ENCODE assay signal across 8 mouse cellular contexts in the genomic region with DNA sequence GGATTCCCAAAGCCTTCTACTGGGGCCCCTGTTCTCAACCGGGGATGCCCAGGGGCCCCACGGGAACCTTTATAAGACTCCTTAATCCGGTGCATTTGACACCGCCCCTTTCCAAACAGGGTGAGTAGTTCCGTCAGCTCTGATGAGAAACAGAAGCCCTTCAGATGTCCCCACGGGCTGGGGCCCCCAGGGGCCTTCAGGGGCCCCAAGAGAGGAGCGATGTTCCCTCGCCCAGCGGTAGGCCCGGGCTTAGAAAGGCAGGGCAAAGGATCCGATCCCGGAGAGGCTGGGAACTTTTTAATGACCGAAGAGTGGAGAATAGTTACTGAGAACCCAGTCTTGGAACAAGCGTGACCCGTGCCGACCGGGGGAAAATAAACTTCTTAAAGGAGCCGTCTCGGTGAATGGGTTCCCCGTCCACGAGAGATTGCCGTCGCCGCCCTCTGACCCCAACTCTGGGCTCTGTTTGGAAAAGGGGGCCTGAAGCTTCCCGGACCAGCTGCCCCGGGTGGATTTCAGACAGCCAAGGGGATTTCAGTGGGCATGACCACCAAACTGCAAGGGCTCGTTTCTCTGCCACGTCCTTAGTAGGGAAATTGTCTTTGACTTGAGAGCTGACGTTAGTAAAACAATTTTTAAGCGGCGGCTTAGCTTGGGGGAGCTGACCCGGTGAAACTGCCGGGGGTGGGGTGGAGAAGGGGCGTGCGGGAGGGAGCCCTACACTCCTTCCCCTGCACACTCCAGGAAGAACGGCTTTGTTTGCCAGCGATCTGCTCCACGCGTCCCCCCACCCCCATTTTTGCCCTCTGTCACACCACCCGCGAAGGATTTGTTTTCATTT. TPM values are rescaled to one million over a fixed set of nuclear protein-coding genes. Genes with fewer than 3 reads are reported as not detected.
DNase-seq lines count a peak whose midpoint lies in the region; ATAC-seq and TF ChIP-seq lines count a peak whose summit lies in the region.

No protein-coding gene starts in this region.

- no peak for ATAC-seq in heart, embryonic 16.5 days (replicated peaks; ENCODE audit: extremely low read depth, insufficient read depth, low FRiP score)
- ATAC-seq in midbrain, postnatal 0 days (ENCODE audit: low FRiP score): no peak

- 1% methylated on average over 41 of the region's 41 CpGs for WGBS in heart, embryonic 16.5 days
- under 1% methylated on average over 41 of the region's 41 CpGs for WGBS in midbrain, postnatal 0 days

- H3K4me2 ChIP-seq in heart, embryonic 16.5 days (ENCODE audit: low read depth, low read length): peak overlapping the region; percentile 100
- peak overlapping the region; percentile 98 for H3K4me2 ChIP-seq in midbrain, postnatal 0 days (ENCODE audit: low read depth, low read length, poor library complexity, severe bottlenecking)

- no peak overlapping the region for H3K27ac ChIP-seq in bone marrow macrophage, adult 2 months (ENCODE audit: insufficient read depth, low read depth, low read length)
- no peak overlapping the region for H3K27ac ChIP-seq in heart, embryonic 16.5 days (ENCODE audit: low read length)
- H3K27ac ChIP-seq in midbrain, postnatal 0 days (ENCODE audit: low read depth, low read length): no peak overlapping the region

- H3K27me3 ChIP-seq in heart, embryonic 16.5 days (ENCODE audit: control insufficient read depth, insufficient read depth, low read length): peaks cover 18% of the 10 kb centered on the region
- peaks cover 11% of the 10 kb centered on the region; the same call in 1 of the 2 replicates for H3K27me3 ChIP-seq in midbrain, postnatal 0 days (ENCODE audit: insufficient read depth, low read length)

- no peak overlapping the region; the same call in 1 of the 2 replicates for H3K9ac ChIP-seq in heart, embryonic 16.5 days (ENCODE audit: low read length)
- H3K9ac ChIP-seq in midbrain, postnatal 0 days (replicated peaks; ENCODE audit: low read length, poor library complexity, severe bottlenecking): peak overlapping the region; percentile 67

- TF ChIP-seq CTCF in bone marrow macrophage, adult 2 months (IDR thresholded peaks at IDR 0.05; ENCODE audit: low read depth, low read length): no peak
- TF ChIP-seq CTCF in midbrain, postnatal 0 days (IDR thresholded peaks at IDR 0.05): no peak

- no peaks in the 10 kb centered on the region for H3K9me3 ChIP-seq in heart, embryonic 16.5 days (replicated peaks; ENCODE audit: control insufficient read depth, low read length)
- no peaks in the 10 kb centered on the region for H3K9me3 ChIP-seq in midbrain, postnatal 0 days (ENCODE audit: low read length)

- no peaks in the 10 kb centered on the region for H3K36me3 ChIP-seq in heart, embryonic 16.5 days (ENCODE audit: control insufficient read depth, insufficient read depth)
- H3K36me3 ChIP-seq in midbrain, postnatal 0 days (ENCODE audit: insufficient read depth, low read length): no peaks in the 10 kb centered on the region

- peak; percentile 27 for DNase-seq in cerebellum, adult 8-10 months
- no peak for DNase-seq in cerebellum, postnatal 4 days (ENCODE audit: low spot score in 2 of 2)
- peak; percentile 42 for DNase-seq in kidney, postnatal 10 days
- DNase-seq in midbrain, postnatal 0 days (ENCODE audit: low spot score): no peak
- no peak for DNase-seq in left cerebral cortex, postnatal 25 days (ENCODE audit: low spot score in 2 of 2)
- DNase-seq in layer of hippocampus, adult 9-11 months: no peak

- H3K4me1 ChIP-seq in bone marrow macrophage, adult 2 months (ENCODE audit: control insufficient read depth, insufficient read depth, low read length): peaks cover 13% of the 10 kb centered on the region
- peaks cover 37% of the 10 kb centered on the region for H3K4me1 ChIP-seq in heart, embryonic 16.5 days (ENCODE audit: control insufficient read depth, insufficient read depth, low read length)
- peaks cover 8% of the 10 kb centered on the region; the same call in 1 of the 2 replicates for H3K4me1 ChIP-seq in midbrain, postnatal 0 days (ENCODE audit: insufficient read depth, low read length)

- peak overlapping the region; percentile 38; the same call in 1 of the 2 replicates for H3K4me3 ChIP-seq in bone marrow macrophage, adult 2 months (ENCODE audit: insufficient read depth, low read length)
- peak overlapping the region; percentile 70 for H3K4me3 ChIP-seq in heart, embryonic 16.5 days (ENCODE audit: low read length)
- H3K4me3 ChIP-seq in midbrain, postnatal 0 days (ENCODE audit: low read depth, low read length): peak overlapping the region; percentile 48

- no peak for TF ChIP-seq POLR2A in bone marrow macrophage, adult 2 months (IDR thresholded peaks at IDR 0.05; ENCODE audit: borderline replicate concordance, low read depth, low read length)

- intact Hi-C loops in left cerebral cortex, postnatal 25 days (cut with DNase I): loop anchor here (2.0 kb wide), 1 partner anchor 101 kb away; no protein-coding TSS in a partner anchor

RNA-seq across cellular contexts. Expression of gene Cbx4, which starts 3.4 kb away (rescaled TPM):
- 15.8 and 17.2 TPM in 2 replicates for polyA plus RNA-seq in bone marrow macrophage, adult 2 months (2012; ENCODE audit: insufficient read depth, insufficient read length, missing spikeins)
- polyA plus RNA-seq in heart, embryonic 16.5 days (2015; fragmentation: Nextera tagmentation; extraction: Ambion mirVana): 11.5 and 12.6 TPM in 2 replicates
- total RNA-seq in midbrain, postnatal 0 days (2014; rRNA removed): 48.6 and 53.4 TPM in 2 replicates
- 30.5 TPM in 2 replicates for polyA plus RNA-seq in midbrain, postnatal 0 days (2015; fragmentation: Nextera tagmentation; extraction: Ambion mirVana)
- 10 to 100 TPM; 59.5 to 66.2 TPM for total RNA-seq in left cerebral cortex, postnatal 25 days (2021)

RNA-seq across cellular contexts. Expression of gene Cbx8, which starts 48.7 kb away (rescaled TPM):
- polyA plus RNA-seq in bone marrow macrophage, adult 2 months (2012; ENCODE audit: insufficient read depth, insufficient read length, missing spikeins): 6.2 and 9.5 TPM in 2 replicates
- 7.0 and 7.5 TPM in 2 replicates for polyA plus RNA-seq in heart, embryonic 16.5 days (2015; fragmentation: Nextera tagmentation; extraction: Ambion mirVana)
- total RNA-seq in midbrain, postnatal 0 days (2014; rRNA removed): 14.9 and 15.5 TPM in 2 replicates
- 6.8 and 7.6 TPM in 2 replicates for polyA plus RNA-seq in midbrain, postnatal 0 days (2015; fragmentation: Nextera tagmentation; extraction: Ambion mirVana)
- total RNA-seq in left cerebral cortex, postnatal 25 days (2021): 10 to 100 TPM; 12.9 to 17.7 TPM

Comparison
In these comparisons a context has a peak if more than half of its experiments do, and no peak if none do; other contexts are left out.
1. DNase-seq: peak in cerebellum, adult 8-10 months (single experiment) and kidney, postnatal 10 days (single experiment); none in cerebellum, postnatal 4 days (0 of 2), midbrain, postnatal 0 days (single experiment), left cerebral cortex, postnatal 25 days (0 of 2) and layer of hippocampus, adult 9-11 months (single experiment).
2. Peak in every context shown above with its lines, with median percentiles within 50 percentile points of each other: H3K4me3 ChIP-seq.